Mouse (Mus musculus) 416B (cell line): ENCODE data around the gene Actl6b.
"Not testable (repeated sequence)": the region's sequence is repeated elsewhere in the genome, so short reads cannot be mapped to it uniquely, and the experiment has no call there.

Experiments
- DNase-seq: peaks from one replicate; pipeline ENCODE4 v3.0.0; 2011; ENCODE audit warnings: low read depth

Actl6b gene

GRCm38 (mm10) chr5:137607860-137608653, 54.7 kb downstream of the Actl6b start:
- DNase-seq: no peak

- DNase-seq: no peak
Observed at GRCm38 (mm10) chr5:137608654-137609190, 55.4 kb downstream of the Actl6b start.

GRCm38 (mm10) chr5:137609292-137609691, 56.0 kb downstream of the Actl6b start:
- no peak for DNase-seq

DNA sequence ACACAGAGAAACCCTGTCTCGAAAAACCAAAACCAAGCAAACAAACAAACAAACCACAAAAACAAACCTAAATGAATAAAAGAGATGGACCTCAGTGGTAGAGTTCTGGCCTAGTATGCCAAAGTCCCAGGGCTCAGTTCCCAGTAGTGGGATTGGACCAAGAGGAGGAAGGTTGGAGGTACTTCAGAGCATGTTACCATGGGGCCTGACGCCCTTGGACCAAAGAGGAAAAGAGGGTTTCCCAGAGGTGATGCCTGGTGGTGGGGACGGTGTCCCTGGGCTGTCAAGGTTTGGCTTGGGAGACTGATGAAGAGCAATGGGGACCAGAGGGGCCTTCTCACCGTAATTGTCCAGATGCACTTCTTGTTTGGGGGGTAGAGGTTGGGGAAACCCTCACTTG, 56.7 kb downstream of the Actl6b start:
- no peak for DNase-seq

DNA sequence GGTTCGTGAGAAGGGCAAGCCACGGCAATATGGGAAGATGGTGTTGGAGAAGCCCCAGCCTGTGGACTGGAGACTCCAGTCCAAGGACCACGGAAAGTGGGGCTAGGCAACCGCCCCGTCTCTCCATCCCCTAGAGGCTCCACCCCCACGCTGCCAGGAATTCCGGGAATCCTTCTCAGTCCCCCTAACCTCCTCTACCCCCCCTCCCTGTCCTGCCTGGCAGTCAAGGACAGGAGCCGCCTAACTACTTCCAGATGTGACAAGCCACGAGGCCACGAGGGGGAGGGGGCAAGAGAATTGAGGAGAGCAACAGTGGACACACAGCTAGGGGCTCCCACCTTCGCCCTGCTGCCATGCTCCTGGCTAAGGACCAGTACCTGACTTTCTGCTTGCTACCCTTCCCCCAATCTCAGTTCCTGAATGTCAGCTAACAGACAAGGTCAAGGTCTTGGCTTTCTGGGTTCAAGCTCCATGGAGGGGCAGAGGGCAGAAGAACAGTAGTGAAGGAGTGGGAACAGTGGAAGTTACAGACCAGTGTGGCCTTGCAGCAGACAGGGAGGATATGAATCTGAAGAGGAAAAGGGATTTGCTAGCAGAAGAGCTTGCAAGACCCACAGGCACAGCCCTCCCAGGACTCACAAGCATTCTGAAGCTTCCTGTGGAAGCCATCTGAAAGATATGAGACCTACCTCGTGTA, 57.4 kb downstream of the Actl6b start:
- no peak for DNase-seq

- no peak for DNase-seq
Observed at GRCm38 (mm10) chr5:137611245-137611602, 57.9 kb downstream of the Actl6b start.

DNA sequence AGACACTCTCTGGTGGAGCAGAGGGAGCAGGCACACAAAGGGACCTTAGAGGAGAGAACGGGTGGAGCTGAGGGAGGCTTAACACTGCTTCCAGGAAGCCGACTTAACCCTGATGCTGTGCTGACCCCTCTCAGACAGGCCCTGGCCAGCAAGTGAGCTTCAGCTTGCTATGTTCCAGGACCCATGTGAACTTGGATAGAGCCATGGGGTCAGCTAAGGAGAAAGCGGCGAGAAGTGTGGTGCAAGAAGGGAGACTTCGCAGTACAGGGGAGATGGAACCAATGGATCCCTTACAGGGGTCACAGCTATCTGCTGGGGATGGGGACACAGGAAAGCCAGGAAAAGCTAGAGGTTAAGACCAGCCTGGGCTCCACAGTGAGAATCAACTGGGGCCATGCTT, 59.8 kb downstream of the Actl6b start:
- DNase-seq: no peak

DNA sequence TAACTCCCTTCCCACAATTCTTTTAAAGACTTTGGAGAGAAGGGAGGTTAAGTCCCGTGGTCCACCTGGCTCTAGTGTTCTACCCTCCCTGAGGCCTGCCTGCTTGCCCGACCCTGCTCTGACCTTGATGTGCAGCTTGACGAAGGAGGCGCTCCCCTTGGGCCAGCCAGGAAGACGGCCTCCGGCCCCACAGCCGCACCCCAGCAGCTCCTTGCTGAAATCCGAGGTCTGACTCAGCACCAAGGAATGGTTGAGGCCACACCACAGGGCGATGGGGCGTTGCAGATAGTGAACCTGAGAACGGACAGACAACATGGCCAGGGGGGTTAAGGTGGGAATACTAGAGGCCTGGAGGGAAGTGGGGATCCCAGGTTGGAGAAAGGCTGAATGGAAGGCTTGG, 60.2 kb downstream of the Actl6b start, which contains the start of gene Pcolce:
Pcolce (minus strand) TSS at position 235 of the 400 bp plus-strand sequence.
- peak; percentile 53 for DNase-seq

DNA sequence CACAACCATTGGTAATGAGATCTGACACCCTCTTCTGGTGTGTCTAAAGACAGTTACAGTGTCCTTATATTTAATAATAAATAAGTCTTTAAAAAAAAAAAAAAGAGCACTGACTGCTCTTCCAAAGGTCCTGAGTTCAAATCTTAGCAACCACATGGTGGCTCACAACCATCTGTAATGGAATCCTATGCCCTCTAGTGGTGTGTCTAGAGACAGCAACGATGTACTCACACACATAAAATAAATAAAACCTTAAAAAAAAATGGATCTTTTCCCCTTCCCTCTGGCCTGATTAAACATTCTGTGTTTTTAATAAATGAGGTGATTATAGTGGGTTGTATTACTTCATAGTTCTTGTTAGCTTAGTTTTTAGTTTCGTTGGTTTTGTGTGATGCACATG, 61.6 kb downstream of the Actl6b start:
- DNase-seq: not testable (repeated sequence)

DNA sequence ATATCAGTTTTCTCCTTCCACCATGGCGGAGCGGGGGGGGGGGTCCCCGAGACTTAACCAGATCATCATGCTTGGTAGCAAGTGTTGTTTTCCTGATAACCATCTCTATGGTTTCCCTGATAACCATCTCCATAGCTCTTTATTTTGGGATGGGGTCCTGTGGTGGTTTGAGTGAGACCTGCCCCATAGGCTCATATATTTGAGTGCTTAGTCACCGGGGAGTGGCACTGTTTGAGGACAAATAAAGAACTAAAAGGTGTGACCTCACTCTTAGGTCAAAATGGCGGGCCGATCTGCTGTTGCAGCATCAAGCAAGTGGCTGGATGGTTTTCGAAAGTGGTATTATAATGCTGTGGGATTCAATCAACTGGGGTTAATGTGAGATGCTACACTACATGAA, 62.0 kb downstream of the Actl6b start:
- no peak for DNase-seq
